Mouse (Mus musculus) liver, adult 2 months (tissue): ENCODE results near the gene Kdm2a.

ENCODE experiments used
- CTCF ChIP-seq: fragments of 200-500 bp; IDR thresholded peaks from 2 replicates; pipeline ENCODE4 v1.5.1; 2011; ENCODE audit warnings: low read depth, low read length, control low read depth
- POLR2A ChIP-seq: fragments of 200-500 bp; IDR thresholded peaks from 2 replicates; pipeline ENCODE4 v1.6.1; 2011; ENCODE audit warnings: low read length, control low read depth; ENCODE audit not compliant: insufficient read depth; ENCODE audit errors: extremely low read depth

DNA sequence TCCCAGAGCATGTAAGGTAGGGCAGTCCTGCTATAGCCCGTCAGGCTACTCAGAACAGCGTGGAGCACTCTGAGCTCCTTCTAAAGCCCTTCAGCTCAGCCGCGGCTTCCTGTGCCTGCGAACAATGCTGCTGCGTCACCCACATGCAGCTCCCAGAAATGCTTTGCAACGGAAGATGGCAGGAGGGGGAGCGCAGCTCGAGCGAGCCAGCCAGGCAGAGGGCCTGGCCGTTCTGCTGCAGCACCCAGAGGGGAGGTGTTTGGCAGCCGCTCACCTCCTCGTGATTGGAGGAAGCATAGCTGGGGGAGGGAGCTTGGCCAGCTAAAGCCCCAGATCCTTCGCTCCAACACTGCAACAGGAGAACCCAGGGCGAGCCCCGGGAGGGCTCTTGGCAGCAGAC, 64.3 kb downstream of the Kdm2a start:
- TF ChIP-seq CTCF (peak; percentile 8; the same call in 1 of the 2 replicates), POLR2A (peak; percentile 76; the same call in 1 of the 2 replicates)
